Mouse (Mus musculus): ENCODE data around the gene Phactr4. TPM values are rescaled to one million over a fixed set of nuclear protein-coding genes. Genes with fewer than 3 reads are reported as not detected.
A peak's percentile ranks its signal among the peaks of the same experiment; 100 is the strongest.

Gene Phactr4
- polyA plus RNA-seq, 2 experiments from 2014 or later, result 5.6 to 6.0 TPM

GRCm38 (mm10) chr4:132411322-132412094, 10.8 kb downstream of the Phactr4 start:
- peak; percentile 74 for ATAC-seq

- peak; percentile 77 for ATAC-seq
These were observed 12.6 kb downstream of the Phactr4 start for GRCm38 (mm10) chr4:132409587-132410229.

GRCm38 (mm10) chr4:132406393-132407189, 15.7 kb downstream of the Phactr4 start:
- ATAC-seq, result no peak

GRCm38 (mm10) chr4:132404588-132404987, 17.7 kb downstream of the Phactr4 start:
- no peak for ATAC-seq

- no peak for ATAC-seq
These were observed 19.1 kb downstream of the Phactr4 start for GRCm38 (mm10) chr4:132403063-132403660.

- no peak for ATAC-seq
These were observed 21.3 kb downstream of the Phactr4 start for GRCm38 (mm10) chr4:132401016-132401415.

- ATAC-seq, result no peak
These were observed 23.4 kb downstream of the Phactr4 start for GRCm38 (mm10) chr4:132398863-132399262.

- ATAC-seq, result no peak
These were observed 24.1 kb downstream of the Phactr4 start for GRCm38 (mm10) chr4:132398045-132398774.

GRCm38 (mm10) chr4:132397120-132397519, 25.2 kb downstream of the Phactr4 start:
- ATAC-seq, result no peak

GRCm38 (mm10) chr4:132396251-132396650, 26.0 kb downstream of the Phactr4 start:
- ATAC-seq, result no peak

GRCm38 (mm10) chr4:132391063-132391740, 31.1 kb downstream of the Phactr4 start:
- ATAC-seq, result no peak

- ATAC-seq, result peak; percentile 70
These were observed 33.0 kb downstream of the Phactr4 start for GRCm38 (mm10) chr4:132389302-132389701.

GRCm38 (mm10) chr4:132387617-132388016, 34.7 kb downstream of the Phactr4 start:
- ATAC-seq, result no peak

- no peak for ATAC-seq
These were observed 35.4 kb downstream of the Phactr4 start for GRCm38 (mm10) chr4:132386846-132387245.

GRCm38 (mm10) chr4:132385771-132386410, 36.4 kb downstream of the Phactr4 start:
- ATAC-seq, result no peak

- ATAC-seq, result no peak
These were observed 38.8 kb downstream of the Phactr4 start for GRCm38 (mm10) chr4:132383455-132383854.

- no peak for ATAC-seq
These were observed 40.0 kb downstream of the Phactr4 start for GRCm38 (mm10) chr4:132382296-132382695.

- no peak for ATAC-seq
These were observed 41.2 kb downstream of the Phactr4 start for GRCm38 (mm10) chr4:132380965-132381616.

- no peak for ATAC-seq
These were observed 48.5 kb downstream of the Phactr4 start for GRCm38 (mm10) chr4:132373820-132374219.

All from CD4-positive, CD25-positive, alpha-beta regulatory T cell, adult 4 months (primary cell).